ENCODE assay signal across 25 mouse cellular contexts in the genomic region with DNA sequence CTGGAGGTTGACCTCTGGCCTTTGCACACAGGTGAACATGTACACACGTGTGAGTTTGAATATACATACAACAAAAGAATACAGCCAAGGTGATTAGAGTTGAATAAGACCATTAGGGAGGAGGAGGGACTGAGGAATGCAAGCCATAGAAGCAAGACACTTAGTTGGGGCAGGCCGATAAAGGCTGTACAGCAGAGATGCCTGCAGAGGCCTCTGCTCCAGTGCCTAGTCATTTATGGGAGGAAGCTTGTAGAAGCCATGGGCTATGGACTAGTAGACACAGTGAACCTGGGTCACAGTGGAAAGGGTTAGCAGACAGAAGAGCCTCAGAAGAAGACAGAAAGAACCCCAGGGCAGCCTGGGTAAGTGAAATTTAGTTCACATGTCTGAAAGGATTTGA.
"Had no signal": no experiment of that assay in that cellular context is flagged by ENCODE, and none has a peak within 500 bp of the region (broad histone marks: within the 10 kb centered on the region; RNA-seq: fewer than 3 reads in every experiment).

No protein-coding gene starts in this region.

- H3K36me3 ChIP-seq: limb, embryonic 13.5 days; liver, embryonic 12.5 days; liver, embryonic 15.5 days; lung, embryonic 15.5 days; midbrain, embryonic 10.5 days; midbrain, embryonic 13.5 days; neural tube, embryonic 13.5 days had no signal

- H3K27me3 ChIP-seq: limb, embryonic 13.5 days; liver, embryonic 12.5 days; liver, embryonic 15.5 days; lung, embryonic 15.5 days; megakaryocyte, embryonic 14.5 days; midbrain, embryonic 13.5 days; neural tube, embryonic 13.5 days had no signal

- DNase-seq: kidney, adult 18-20 months; kidney, postnatal 14 days; layer of hippocampus, adult 9-11 months; liver; lung, adult 18-20 months; lung, postnatal 10 days; lung, postnatal 36 days; retina, postnatal 1 day; right cerebral cortex, postnatal 25 days; spleen, adult 18-20 months; thymus, adult 2 months; thymus, postnatal 14 days; thymus, postnatal 4 days had no signal

- H3K4me3 ChIP-seq: layer of hippocampus, adult 2 months; limb, embryonic 10.5 days; limb, embryonic 13.5 days; liver, embryonic 12.5 days; liver, embryonic 15.5 days; lung, embryonic 15.5 days; megakaryocyte, embryonic 14.5 days; midbrain, embryonic 10.5 days; midbrain, embryonic 13.5 days; myocyte; neural tube, embryonic 13.5 days had no signal

- H3K9me3 ChIP-seq: limb, embryonic 10.5 days; liver, embryonic 12.5 days; liver, embryonic 15.5 days; lung, embryonic 15.5 days; midbrain, embryonic 10.5 days; midbrain, embryonic 13.5 days; neural tube, embryonic 13.5 days had no signal

- ATAC-seq: liver, embryonic 12.5 days; midbrain, embryonic 13.5 days; midbrain, embryonic 16.5 days had no signal

- H3K4me2 ChIP-seq: limb, embryonic 13.5 days; liver, embryonic 12.5 days; liver, embryonic 15.5 days; lung, embryonic 15.5 days; midbrain, embryonic 13.5 days; neural tube, embryonic 13.5 days had no signal

- H3K9ac ChIP-seq: limb, embryonic 13.5 days; liver, embryonic 12.5 days; liver, embryonic 15.5 days; lung, embryonic 15.5 days; midbrain, embryonic 13.5 days; neural tube, embryonic 13.5 days had no signal

- H3K4me1 ChIP-seq: liver, embryonic 12.5 days; liver, embryonic 15.5 days; megakaryocyte, embryonic 14.5 days; midbrain, embryonic 13.5 days; neural tube, embryonic 13.5 days had no signal

- H3K27ac ChIP-seq: layer of hippocampus, adult 2 months; limb, embryonic 10.5 days; limb, embryonic 13.5 days; liver, embryonic 12.5 days; liver, embryonic 15.5 days; lung, embryonic 15.5 days; midbrain, embryonic 10.5 days; midbrain, embryonic 13.5 days; neural tube, embryonic 13.5 days had no signal
